Mouse (Mus musculus): ENCODE measurements around the gene Cers2. TPM values are rescaled to one million over a fixed set of nuclear protein-coding genes. Genes with fewer than 3 reads are reported as not detected.
"Not testable (repeated sequence)": the region's sequence is repeated elsewhere in the genome, so short reads cannot be mapped to it uniquely, and the experiment has no call there.

Cers2 gene
- total RNA-seq, 2 experiments from 2014 or later, result 88.6 to 213 TPM

DNA sequence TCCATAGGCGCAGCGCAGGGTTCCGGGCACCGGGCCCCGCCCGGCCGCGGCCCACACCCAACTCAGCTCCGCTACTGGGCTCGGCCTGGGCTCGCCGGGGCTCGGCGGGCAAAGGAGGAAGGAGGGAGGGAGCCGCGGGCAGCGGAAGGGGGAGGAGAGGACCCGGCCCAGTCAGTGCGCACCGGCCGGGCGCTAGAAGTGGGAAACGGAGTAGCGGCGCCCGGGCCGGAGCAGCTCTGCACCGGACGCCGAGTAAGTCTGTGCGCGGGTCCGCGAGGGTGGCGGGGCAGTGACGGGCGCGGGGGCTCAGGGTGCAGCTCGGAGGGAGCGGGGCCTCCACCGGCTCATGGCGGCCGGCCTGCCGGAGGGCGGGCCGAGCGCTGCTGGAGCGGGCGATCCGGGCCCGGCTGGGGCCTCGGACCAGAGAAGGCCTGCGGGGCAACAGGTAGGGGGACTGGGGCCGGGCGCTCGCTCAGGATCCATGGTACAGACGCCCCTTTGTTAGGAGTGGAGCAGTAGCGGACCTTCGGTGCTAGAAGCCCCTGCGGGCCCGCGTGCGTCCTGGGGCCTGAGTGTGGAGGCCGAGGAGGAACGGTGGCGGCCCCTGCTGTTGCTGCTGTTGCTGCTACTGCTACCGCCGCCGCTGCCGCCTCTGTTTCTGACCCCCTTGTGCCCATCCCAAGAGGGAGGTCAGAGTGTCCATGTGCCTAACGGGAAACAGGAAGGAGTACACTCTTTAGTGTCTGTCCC is 678 bp downstream of the Cers2 start:
- peak; percentile 67 for ATAC-seq (replicated peaks; ENCODE audit: poor library complexity, severe bottlenecking)

DNA sequence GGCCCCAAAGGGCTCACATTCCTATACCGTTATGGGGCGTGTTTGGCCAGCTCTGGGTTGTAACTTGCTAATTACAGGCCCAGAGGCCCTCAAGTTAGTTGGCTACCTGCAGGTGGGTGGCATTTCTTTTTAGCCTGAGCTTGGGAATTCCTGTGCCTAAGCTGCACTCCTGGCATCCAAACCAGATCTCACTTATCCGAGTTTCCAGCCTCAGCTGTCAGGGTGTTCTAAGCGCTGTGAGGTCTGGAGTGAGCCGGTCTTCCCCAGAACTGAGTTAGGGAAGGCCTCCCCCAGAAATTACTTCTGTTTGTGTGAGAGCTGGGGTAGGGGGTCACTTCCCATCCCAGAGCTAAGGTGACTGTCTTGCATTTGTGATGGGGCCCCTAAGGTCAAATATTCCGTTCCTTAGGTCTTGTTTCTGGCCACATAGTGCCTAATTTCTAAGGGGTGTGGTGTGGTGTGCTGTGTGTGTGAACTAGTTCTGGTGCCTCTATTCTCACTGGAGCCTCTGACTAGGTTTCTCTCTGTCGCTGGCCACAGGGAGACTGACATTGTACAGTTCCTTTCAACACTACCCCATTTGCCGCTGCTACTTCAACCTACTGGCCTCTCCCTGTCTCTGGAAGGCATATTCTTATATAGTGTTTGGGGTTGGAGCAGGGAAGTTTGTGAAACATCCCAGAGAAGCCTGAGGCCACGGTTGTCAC is 1.4 kb downstream of the Cers2 start:
- no peak for ATAC-seq (replicated peaks; ENCODE audit: poor library complexity, severe bottlenecking)

DNA sequence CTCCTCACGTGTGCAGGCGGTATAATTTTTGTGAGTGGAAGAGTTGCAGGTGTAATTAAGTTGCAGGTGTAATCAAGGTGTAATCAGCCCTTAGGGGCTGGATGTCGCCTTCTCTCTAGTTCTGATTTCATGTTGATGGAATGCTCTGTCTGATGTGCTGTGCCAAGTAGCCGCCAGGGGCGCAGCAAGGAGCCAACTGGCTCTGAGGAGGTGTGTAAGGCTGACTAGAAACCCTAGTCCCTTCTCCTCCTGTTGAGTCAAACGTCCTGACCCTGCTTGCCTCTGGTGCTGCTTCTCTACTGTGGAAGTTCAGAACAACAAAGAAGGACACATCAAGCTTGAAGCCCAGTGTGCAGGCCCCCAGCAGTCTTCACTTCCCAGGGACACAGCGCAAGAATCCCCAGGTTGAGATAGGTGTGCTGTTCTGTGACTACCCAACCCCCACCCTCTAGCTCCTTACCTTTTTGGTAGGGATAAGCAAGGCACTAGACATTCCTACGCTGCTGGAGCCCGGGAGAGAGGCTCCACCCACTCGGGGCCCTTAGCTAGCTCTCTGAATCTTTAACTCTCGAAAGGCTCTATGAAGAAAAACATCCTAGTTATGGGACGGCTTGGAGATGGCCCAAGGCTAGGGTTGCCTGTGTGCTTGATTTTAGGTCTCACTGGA is 3.0 kb downstream of the Cers2 start:
- ATAC-seq (replicated peaks; ENCODE audit: poor library complexity, severe bottlenecking), result 0 out of 2 replicates have a peak, but pooled peaks have one; percentile 12

DNA sequence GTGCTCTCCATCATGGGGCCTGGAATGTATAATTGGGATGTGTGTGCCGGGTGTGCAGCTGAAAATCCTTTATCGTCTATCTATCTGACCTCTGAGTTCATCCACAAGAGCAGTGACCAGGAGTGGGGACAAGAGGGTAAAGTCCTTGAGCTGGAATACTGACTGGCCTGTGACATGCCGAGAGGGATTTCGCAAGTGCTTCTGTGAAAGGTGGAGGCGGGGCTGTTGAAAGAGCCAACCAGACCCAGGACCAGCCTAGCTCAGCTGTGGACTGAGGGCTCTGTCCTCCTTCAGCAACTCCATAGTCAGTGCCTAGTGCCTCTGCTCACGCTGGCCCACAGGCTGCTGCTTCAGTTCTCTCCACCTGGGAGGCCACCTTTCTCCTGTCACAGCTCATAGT is 4.0 kb downstream of the Cers2 start:
- peak; percentile 50 for ATAC-seq (replicated peaks; ENCODE audit: poor library complexity, severe bottlenecking)

DNA sequence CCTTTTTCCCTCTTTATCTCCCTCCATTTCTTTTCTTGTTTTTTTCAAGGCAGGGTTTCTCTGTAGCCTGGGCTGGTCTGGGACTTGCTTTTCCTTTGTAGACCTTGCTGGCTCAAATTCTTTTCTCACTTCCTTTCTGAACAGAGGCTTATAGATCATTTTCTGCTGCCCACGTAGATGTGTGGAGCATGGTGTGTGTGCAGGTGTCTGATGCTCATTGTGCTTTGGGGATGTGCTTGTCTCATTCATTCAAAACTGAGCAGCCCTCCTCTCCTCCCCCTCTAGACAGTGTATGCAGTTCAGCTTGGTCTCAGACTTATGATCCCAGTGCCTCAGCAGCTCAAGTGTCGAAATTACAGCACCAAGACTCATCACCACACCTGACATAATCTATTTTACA is 4.5 kb downstream of the Cers2 start:
- ATAC-seq (replicated peaks; ENCODE audit: poor library complexity, severe bottlenecking), result no peak

DNA sequence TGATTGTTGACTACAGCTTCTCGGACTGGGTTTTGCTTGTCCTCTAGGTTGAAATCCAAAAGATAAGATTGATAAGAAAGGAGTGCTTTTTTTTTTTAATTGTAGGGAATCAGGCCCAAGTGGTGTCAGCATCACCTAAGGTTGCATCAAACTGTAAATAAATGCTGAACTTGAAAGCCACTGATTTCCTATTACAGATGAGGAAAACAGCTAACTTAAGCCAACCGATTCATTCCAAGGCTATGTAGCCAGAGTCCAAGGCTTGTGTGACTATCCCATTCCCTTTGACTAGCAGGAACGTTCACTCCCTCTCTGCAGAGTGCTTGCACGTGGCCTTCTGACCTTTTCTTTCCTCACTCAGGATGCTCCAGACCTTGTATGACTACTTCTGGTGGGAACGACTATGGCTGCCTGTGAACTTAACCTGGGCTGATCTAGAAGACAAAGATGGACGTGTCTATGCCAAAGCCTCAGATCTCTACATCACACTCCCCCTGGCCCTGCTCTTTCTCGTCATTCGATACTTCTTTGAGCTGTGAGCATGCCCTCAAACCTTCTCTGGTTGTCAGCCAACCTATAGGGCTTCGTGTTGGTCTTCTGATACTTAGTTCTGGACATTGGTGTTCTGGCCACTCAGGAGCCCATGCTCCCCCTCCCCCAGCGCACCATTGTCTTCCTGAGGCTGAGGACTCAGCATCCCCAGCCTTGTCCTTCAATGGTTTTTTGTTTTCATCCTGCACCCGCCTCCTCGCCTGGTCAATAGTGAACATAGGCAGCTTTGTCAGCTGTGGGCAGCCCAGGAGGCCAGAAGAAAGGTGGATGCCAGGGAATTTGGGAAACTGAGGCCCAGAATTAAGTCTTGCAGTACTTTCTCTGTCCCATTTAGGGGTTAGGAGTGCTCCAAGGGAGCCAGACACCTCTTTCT is 5.4 kb downstream of the Cers2 start:
- no peak for ATAC-seq (replicated peaks; ENCODE audit: poor library complexity, severe bottlenecking)

DNA sequence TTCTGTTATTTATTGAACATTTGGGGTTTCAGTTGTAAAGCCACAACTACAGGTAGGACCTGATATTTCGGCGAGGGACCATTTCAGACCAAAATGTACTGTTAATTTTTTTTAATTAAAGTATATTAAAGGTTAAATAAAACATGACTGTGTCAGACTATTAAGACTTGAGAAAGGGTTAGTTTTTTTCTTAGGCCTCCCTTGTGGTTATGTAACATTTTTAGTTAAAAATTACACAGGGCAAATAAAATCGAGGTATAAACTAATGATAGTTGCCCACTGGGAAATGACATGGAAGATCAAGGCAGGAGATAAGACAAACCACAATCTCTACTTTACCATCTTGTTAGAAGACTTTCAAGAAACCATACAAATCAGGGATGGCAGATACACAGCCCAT is 8.8 kb downstream of the Cers2 start:
- no peak for ATAC-seq (replicated peaks; ENCODE audit: poor library complexity, severe bottlenecking)

DNA sequence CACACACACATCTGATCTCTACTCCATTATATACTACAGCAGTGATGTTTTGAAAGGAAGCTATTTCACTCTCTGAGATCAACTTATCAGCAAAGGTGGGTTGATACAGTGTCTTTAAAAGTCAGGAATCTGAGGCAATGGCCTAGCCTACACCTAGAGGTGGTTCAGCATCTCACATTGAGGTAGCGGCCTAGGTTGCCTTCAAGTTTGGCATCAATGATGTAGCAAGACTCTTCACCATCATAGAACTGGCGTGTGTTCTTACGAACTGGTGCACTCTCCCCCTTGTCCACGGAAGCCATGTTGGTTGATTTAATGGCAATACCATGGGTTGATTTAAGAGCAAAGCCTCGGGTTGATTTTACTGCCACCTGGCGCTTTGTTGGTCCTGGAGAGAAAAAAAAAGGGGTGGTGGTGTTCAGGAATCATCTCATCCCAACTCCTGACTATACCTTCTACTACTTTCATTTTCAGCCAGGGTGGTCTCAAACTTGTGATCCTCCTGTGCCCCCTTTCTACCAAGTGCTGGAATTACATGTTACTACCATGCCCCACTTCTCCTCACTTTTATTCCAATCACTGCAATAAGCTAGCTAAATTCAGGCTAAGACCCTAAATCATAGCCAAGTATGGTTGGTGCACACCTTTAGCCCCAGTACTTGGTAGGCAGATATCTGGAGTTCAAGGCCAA is 10.0 kb downstream of the Cers2 start:
- 0 out of 2 replicates have a peak, but pooled peaks have one; percentile 21 for ATAC-seq (replicated peaks; ENCODE audit: poor library complexity, severe bottlenecking)

DNA sequence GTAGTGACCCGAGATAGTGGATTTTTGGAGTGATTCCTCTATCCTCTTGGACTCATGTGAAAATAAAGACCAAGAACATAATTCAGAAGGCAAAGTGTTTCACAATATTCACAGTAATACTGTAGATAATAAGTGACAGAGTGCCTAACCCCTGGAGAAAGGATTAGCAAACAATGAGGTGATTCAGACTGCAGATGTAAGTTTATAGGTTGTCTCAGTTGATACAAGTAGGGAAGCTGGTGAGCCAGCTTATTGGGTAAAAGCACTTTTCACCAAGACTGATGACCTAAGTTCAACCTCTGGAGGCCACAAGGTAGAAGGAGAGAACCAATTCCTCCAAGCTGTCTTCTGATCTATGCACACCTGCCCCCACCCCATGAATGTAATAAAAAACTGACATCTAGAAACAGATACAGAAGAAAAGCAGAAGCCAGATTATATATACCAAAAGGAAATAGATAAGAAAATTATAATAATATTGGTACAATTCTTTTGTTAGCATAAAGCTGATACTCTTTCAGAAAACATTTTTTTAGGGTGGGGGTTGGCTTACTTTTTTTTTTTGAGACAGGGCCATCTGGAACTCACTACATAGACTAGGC is 14.3 kb downstream of the Cers2 start:
- no peak for ATAC-seq (replicated peaks; ENCODE audit: poor library complexity, severe bottlenecking)

DNA sequence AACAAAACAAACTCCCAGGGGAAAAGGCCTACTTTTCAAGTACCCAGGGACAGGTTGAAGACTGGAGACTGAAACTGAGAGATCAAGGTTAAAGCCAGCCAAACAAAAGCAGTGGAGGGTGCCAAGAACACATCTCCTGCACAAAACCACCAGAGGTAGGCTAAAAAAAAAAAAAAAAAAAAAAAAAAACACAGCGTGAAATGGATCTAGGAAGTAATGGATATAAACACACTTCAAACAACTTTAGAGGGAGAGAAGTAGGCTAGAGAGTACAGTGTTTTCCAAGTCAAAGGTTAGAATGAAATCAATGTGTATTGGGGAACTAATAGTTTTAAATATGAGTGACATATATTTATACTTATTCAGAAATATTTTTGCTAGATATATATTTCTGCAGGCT is 16.9 kb downstream of the Cers2 start:
- no peak for ATAC-seq (replicated peaks; ENCODE audit: poor library complexity, severe bottlenecking)

DNA sequence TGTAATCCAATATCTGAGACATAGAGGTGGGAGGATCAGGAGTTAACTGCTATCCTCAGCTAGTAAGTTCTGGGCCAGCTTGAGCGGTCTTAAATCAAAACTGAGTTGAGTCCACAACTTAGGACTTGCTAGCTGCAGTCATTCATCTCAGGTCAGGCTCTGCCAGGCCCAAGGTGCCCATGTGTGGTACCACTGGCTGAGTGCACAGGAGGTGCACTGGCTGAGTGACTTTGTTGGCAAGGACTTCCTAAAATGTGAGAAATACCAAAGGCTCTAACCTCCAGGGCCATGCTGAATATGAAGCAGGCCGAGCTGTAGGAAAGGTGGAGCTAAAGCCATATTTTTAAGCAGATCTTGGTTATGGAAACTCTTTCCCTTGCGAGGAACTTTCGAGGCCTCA is 22.8 kb downstream of the Cers2 start:
- ATAC-seq (replicated peaks; ENCODE audit: poor library complexity, severe bottlenecking), result no peak

DNA sequence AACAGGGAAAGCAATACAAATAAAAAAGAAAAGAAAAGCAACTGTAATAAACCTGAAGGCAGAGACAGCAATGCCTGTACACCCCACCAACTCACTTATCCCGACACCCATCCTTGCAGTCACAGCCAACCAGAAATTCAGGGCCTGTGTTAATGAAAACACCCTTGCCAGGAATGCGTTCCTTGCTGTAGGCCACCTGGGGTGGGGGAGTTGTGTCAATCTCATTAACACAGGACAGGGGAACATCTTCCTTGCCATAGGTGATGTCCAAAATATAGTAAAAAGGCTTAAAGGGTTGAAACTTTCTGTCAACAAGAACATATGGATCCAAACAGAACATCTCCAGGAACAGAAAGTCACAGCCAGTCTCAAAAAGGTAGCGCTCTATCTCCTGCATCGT is 23.7 kb downstream of the Cers2 start:
- no peak for ATAC-seq (replicated peaks; ENCODE audit: poor library complexity, severe bottlenecking)

DNA sequence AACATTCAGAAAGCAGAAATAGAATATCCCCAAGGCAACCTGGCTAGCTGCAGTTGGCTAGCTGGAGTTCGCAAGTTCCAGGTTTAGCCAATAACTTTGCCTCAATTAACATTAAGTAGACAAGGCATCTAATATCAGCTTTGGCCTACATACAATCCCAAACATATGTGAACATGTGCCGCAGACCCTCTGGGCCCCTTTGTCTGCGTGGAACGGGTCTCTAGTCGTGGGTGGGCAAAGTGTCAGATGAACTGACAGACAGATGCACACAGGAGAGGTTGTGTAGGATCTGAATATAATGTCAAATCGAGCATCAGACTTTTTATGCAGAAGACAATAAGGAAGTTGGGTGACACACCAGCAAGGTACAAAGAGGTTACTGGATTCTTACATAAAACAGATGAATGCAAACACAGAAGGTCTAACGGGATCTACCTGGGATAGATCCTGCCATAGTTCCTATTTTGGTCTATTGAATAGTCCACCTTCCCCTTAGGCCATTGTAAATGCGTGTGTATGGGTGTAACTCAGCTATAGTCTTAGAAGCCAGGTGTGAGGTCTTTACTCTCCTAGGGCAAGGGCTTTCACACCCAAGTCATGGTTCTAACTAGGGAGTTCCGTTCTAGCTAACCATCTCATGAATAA is 28.9 kb downstream of the Cers2 start:
- not testable (repeated sequence) for ATAC-seq (replicated peaks; ENCODE audit: poor library complexity, severe bottlenecking)

DNA sequence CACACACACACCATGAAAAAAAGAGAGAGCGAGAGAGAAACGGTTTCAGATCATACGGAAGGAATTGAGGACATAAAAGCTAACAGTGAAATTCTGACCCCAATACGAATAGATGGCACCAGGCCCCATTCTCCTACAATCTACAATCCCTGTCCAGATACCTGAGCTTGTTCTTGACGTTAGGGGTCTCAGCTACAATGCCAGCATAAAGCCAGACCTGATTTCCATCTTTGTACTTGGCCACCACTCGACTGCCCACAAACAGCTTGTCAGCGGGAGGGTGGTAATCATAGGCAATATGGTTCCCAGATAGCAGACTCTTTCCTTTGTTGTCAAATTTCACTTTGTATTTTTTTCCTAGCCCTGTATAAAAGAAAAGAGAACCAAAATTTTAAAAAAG is 31.9 kb downstream of the Cers2 start:
- no peak for ATAC-seq (replicated peaks; ENCODE audit: poor library complexity, severe bottlenecking)

DNA sequence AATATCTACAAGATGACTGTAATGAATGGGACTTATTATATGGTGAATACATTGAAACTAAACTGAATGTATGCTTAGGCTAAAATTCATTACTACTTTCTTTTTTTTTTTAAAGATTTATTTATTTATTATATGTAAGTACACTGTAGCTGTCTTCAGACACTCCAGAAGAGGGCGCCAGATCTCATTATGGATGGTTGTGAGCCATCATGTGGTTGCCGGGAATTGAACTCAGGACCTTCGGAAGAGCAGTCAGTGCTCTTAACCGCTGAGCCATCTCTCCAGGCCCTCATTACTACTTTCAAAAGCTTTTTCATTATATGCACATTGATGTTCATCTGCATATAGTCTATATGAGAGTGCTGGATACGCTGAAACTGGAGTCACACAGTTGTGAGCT is 33.8 kb downstream of the Cers2 start:
- not testable (repeated sequence) for ATAC-seq (replicated peaks; ENCODE audit: poor library complexity, severe bottlenecking)

DNA sequence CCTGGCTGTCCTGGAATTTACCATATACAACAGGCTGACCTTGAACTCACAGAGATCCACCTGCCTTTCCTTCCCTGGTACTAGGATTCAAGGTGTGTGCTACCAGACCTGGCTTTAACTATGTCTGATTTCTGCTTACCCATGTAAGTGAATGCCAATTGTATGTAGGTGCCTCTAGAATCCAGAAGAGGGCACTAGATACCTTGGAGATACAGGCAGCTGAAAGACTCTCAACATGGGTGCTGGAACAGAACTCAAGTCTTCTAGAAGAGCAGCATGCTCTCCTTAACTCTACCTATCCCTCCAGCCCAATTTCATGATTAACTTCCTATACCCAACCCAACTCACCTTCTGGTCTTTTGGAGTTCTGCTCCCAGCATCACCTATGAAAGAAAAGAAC is 34.9 kb downstream of the Cers2 start:
- peak; percentile 68 for ATAC-seq (replicated peaks; ENCODE audit: poor library complexity, severe bottlenecking)

DNA sequence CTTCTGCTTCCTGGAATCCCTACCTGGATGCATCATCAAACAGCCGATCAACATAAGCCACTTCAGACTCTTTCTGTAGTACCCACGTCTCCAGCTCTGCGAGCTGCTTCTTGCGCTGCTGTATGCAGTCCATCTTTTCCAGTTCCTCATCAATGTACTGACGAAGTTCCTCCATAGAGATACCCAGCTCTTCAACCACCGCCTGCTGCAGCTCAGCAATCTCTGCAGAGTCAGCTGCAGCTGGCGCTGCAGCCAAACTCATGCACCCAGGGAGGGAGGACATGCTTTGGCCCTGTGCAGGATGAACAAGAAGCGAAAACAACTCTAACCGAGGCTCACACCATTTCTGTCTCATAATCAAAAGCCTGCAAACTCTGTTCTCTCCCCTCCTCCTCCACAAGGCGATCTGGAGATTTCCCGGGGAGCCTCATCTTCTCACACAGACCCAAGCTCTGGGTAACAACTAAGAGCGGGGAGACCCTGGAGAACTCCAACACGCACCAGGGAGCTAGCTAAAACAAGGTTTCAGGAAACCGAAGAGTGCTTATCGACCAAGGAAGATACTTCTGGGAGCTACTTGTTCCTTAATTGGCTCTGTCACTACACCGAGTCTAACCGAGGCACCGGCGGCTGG is 41.4 kb downstream of the Cers2 start:
- peak; percentile 46 for ATAC-seq (replicated peaks; ENCODE audit: poor library complexity, severe bottlenecking)

DNA sequence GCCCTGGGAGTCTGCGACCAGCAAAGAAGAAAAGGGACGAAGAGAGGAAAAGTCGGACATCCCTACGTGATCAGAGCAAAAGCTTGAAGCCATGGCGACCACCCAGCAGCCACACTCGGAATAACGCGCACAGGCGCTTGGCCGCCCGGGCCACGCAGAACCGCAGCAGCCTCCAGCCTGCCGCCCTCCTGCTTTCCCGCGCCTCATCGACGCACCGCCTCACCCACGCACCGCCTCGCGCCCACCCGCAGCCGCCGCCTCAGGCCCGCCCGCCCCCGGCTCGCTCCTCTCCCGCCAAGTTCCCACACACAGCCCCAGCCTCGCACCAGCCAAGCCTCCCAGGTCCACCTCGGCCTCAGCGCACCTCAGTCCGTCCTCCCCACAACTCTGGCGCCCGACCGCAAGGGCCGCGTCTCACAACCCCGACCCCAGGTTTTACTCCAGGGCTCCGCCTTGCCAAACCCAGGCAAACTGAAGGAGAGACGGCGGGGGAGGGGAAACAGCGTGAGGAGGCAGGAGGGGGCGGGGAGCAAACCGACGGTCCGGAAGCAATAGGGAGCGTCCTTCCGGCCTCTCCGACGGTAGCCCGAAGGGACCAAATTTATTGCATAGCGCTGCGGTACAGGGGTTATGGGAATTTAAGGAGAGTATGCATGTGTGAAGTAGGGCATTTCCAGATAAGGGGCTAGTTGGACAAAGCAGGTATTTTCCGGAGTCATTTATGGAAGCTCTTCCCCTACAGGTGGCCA is 42.3 kb downstream of the Cers2 start, which contains the start of gene Setdb1:
Setdb1 (minus strand) TSS at position 502 of the 749 bp plus-strand sequence.
- peak; percentile 99 for ATAC-seq (replicated peaks; ENCODE audit: poor library complexity, severe bottlenecking)

All from granulocyte monocyte progenitor cell, adult 5-6 weeks (primary cell).